Mouse (Mus musculus): ENCODE measurements at regions not wholly inside any gene's neighbourhood (a gene's known extent, or its start where the extent isn't known, plus 50 kb on each side); places are given as distances from the start of the nearest gene placed in this dataset.
A peak's percentile ranks its signal among the peaks of the same experiment; 100 is the strongest.

DNA sequence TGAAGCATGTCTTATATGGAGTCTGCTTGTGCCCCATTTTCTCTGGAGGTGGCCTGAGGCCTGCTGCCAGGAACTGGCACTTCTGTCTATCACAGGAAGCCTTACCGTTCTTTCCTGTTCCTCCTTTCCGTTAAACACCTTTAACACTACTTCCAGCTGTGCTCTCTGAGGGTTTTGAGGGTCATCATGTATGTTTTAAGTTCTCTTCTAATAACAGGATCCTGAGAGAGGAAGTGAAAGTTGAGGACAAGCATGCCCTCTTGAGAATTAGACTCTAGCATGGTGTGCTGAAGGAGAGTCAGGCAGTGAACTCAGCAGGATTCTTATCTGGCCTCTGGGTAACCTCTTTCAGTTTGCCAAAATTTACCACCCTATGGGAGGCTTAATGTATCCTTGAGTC is 418.0 kb upstream of the 9430069I07Rik start:
- no peak for DNase-seq (ENCODE audit: low spot score in 2 of 2)

DNA sequence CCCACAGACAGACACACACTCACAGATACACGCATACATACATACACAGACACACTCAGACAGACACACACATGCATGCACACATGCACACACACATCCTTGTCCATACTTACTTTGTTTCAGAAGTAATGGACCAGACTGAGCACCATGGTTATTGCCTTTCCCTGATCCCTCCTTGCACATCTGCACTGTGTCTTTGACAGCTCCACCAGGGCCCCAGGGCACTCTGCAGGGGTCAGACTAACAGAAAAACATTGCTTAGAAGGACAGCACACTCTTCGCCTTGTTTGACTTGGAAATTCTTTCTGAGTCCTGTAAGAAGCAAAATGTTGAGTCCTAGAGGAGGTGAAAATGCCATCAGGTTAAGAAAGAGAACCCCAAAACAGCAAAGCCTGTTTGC is 394.1 kb upstream of the 9430069I07Rik start:
- DNase-seq (ENCODE audit: low spot score in 2 of 2): no peak

DNA sequence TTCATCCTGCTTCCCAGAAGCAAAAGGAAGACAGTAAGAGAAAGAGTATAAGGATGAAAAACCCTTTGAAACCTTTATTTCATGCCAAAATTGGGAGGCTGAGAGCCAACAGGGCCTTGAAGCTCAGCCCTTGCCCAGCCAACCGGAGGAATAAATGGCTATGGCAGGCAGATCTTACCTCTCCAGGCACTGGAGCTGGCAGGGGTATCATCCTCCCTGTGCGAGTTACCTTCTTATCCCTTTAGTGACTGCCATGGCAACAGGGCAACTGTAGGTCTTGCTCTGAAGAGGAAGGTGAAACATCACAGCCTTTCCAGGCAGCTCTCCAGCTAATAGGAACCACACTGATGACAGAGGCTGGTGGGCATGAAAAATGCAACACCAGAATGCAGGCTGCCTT is 393.3 kb upstream of the 9430069I07Rik start:
- no peak for DNase-seq (ENCODE audit: low spot score in 2 of 2)

- DNase-seq (ENCODE audit: low spot score in 2 of 2): no peak
These were observed 389.4 kb upstream of the 9430069I07Rik start for GRCm38 (mm10) chr15:34747111-34747510.

GRCm38 (mm10) chr15:34743130-34743782 is 385.6 kb upstream of the 9430069I07Rik start:
- DNase-seq (ENCODE audit: low spot score in 2 of 2): peak; percentile 19 to 70

DNA sequence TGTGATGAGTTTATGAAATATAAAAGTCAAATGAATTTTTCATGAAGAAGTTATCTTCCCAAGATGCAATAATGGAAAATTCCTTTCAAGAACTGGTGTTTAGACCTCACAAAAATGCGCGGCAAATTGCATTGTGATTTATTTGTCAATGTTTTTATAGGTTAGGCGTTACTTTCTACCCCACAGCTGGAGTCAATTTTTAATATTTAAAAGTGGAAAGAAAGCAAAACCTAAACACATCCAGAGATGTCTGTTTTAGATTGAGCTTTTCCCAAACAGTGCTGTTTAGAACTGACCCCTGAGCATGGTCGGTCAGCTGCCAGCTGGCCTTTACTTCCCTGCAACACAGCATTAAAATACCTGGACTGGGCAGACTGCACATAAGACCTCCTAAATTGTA is 383.8 kb upstream of the 9430069I07Rik start:
- no peak for DNase-seq (ENCODE audit: low spot score in 2 of 2)
